Mouse (Mus musculus) midbrain, postnatal 0 days (tissue): ENCODE measurements around the gene Zan. TPM values are rescaled to one million over a fixed set of nuclear protein-coding genes. Genes with fewer than 3 reads are reported as not detected.
A peak's percentile ranks its signal among the peaks of the same experiment; 100 is the strongest.

Experiments
- ATAC-seq: fragments of 200-750 bp; cut with Nextera tagmentation; 2 replicates; pipeline ENCODE4 v1.8.0; 2017; ENCODE audit warnings: moderate number of reproducible peaks, mild to moderate bottlenecking, moderate TSS enrichment, moderate library complexity; ENCODE audit not compliant: low FRiP score
- DNase-seq: peaks from one replicate; pipeline ENCODE4 v3.0.0-alpha.2; 2015; ENCODE audit warnings: low spot score
- H3K27ac ChIP-seq: fragments of 300-500 bp; sonication (generic); 2 replicates; pipeline ENCODE4 v1.5.1; 2014; ENCODE audit warnings: low read depth, mild to moderate bottlenecking, low read length, mixed read lengths
- H3K27me3 ChIP-seq: fragments of 300-500 bp; sonication (generic); 2 replicates; pipeline ENCODE4 v1.6.1; 2014; ENCODE audit warnings: low read length, control low read depth, mixed read lengths; ENCODE audit not compliant: insufficient read depth
- H3K36me3 ChIP-seq: fragments of 300-500 bp; sonication (generic); 2 replicates; pipeline ENCODE4 v1.6.1; 2014; ENCODE audit warnings: low read length, control low read depth, mixed read lengths; ENCODE audit not compliant: insufficient read depth
- H3K4me1 ChIP-seq: fragments of 300-500 bp; sonication (generic); 2 replicates; pipeline ENCODE4 v1.6.1; 2014; ENCODE audit warnings: mild to moderate bottlenecking, control low read depth, antibody characterized with exemption, low read length, mixed read lengths; ENCODE audit not compliant: insufficient read depth
- H3K4me2 ChIP-seq: fragments of 300-500 bp; sonication (generic); 2 replicates; pipeline ENCODE4 v1.6.1; 2014; ENCODE audit warnings: low read depth, mild to moderate bottlenecking, low read length, mixed read lengths; ENCODE audit not compliant: poor library complexity, severe bottlenecking
- H3K4me3 ChIP-seq: fragments of 300-500 bp; sonication (generic); 2 replicates; pipeline ENCODE4 v1.5.1; 2014; ENCODE audit warnings: low read depth, mild to moderate bottlenecking, low read length, moderate library complexity
- H3K9ac ChIP-seq: fragments of 300-500 bp; sonication (generic); replicated peaks from 2 replicates; pipeline ENCODE4 v1.6.1; 2014; ENCODE audit warnings: mild to moderate bottlenecking, low read length, moderate library complexity, mixed read lengths; ENCODE audit not compliant: poor library complexity, severe bottlenecking
- H3K9me3 ChIP-seq: fragments of 300-500 bp; sonication (generic); 2 replicates; pipeline ENCODE4 v1.6.1; 2016; ENCODE audit warnings: low read length, control low read depth
- CTCF ChIP-seq: IDR thresholded peaks from 2 replicates; pipeline ENCODE4 v1.5.1; 2016; ENCODE audit warnings: antibody characterized with exemption, mild to moderate bottlenecking
- WGBS: fragments of 180-500 bp; shearing (Covaris S2); extraction: QIAGEN DNeasy Blood & Tissue Kit; methylation state at CpG from one replicate; pipeline ENCODE4 v1.1.7; 2014; 5-methylcytosine and 5-hydroxymethylcytosine counted together
- polyA plus RNA-seq: library from polyadenylated mRNA; unstranded; fragments of >200 nt; fragmentation: Nextera tagmentation; extraction: Ambion mirVana; gene quantifications from 2 replicates; pipeline ENCODE4 v1.2.1, GENCODE M21; 2015
- total RNA-seq: library from RNA; depleted of rRNA; stranded (reverse); fragments of >200 nt; gene quantifications from 2 replicates; pipeline ENCODE4 v1.2.3, GENCODE M21; 2014

The Zan gene
- total and polyA plus RNA-seq, 2 experiments from 2014 or later: 0.31 to 0.99 TPM

- WGBS: 64% methylated on average over 5 of the region's 5 CpGs
- no peak overlapping the region for H3K9ac ChIP-seq
- no peaks in the 10 kb centered on the region for H3K9me3 ChIP-seq
- no peak overlapping the region for H3K4me2 ChIP-seq
- no peaks in the 10 kb centered on the region for H3K36me3 ChIP-seq
- no peak overlapping the region for H3K4me3 ChIP-seq
- H3K4me1 ChIP-seq: no peaks in the 10 kb centered on the region
- no peak for ATAC-seq
- H3K27ac ChIP-seq: no peak overlapping the region
- TF ChIP-seq CTCF: no peak
- no peaks in the 10 kb centered on the region for H3K27me3 ChIP-seq
- DNase-seq: no peak
These were observed 4.5 kb downstream of the Zan start for GRCm38 (mm10) chr5:137472252-137472904.

DNA sequence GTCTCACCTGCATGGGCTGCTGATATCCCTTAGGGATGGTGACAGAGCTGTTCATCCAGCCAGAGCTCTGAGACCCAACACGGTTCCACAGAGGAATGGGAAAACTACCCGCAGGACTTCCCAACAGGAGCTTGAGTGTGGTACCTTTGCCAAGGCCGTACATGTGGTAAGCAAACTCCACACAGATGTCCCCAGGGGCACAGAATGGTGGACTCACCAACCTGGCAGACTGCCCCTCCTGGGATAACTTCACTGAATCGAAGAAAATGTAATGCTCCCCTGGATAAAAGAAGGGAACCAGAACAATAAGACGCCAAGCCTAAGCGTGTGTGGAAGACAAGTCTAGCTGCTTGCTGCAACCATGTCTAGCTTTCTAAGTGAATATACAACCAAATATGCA, 9.9 kb downstream of the Zan start:
- WGBS: 94% methylated on average over 6 of the region's 6 CpGs
- Histone ChIP-seq H3K4me3 (no peak overlapping the region), H3K9me3 (no peaks in the 10 kb centered on the region), H3K9ac (no peak overlapping the region), H3K4me1 (no peaks in the 10 kb centered on the region), H3K4me2 (no peak overlapping the region), H3K27ac (no peak overlapping the region), H3K27me3 (no peaks in the 10 kb centered on the region), H3K36me3 (no peaks in the 10 kb centered on the region)
- DNase-seq (no peak), ATAC-seq (no peak)
- no peak for TF ChIP-seq CTCF

GRCm38 (mm10) chr5:137465049-137465448, 11.8 kb downstream of the Zan start:
- peak; percentile 68 for TF ChIP-seq CTCF

GRCm38 (mm10) chr5:137455866-137456591, 20.8 kb downstream of the Zan start:
- no peaks in the 10 kb centered on the region for H3K27me3 ChIP-seq
- H3K4me2 ChIP-seq: no peak overlapping the region
- H3K9me3 ChIP-seq: no peaks in the 10 kb centered on the region
- no peak overlapping the region for H3K9ac ChIP-seq
- TF ChIP-seq CTCF: no peak
- no peak overlapping the region for H3K4me3 ChIP-seq
- no peaks in the 10 kb centered on the region for H3K36me3 ChIP-seq
- no peak overlapping the region for H3K27ac ChIP-seq
- H3K4me1 ChIP-seq: no peaks in the 10 kb centered on the region
- WGBS: 73% methylated on average over 7 of the region's 7 CpGs
- ATAC-seq (no peak), DNase-seq (no peak)

More at GRCm38 (mm10) chr5:137465049-137465448, 11.8 kb downstream of the Zan start:
- WGBS: 53% methylated on average over 3 of the region's 3 CpGs
- no peak overlapping the region for H3K4me3 ChIP-seq
- ATAC-seq (no peak), DNase-seq (peak; percentile 53)
- no peaks in the 10 kb centered on the region for H3K4me1 ChIP-seq
- H3K27me3 ChIP-seq: no peaks in the 10 kb centered on the region
- no peak overlapping the region for H3K27ac ChIP-seq
- H3K4me2 ChIP-seq: no peak overlapping the region
- no peaks in the 10 kb centered on the region for H3K9me3 ChIP-seq
- H3K36me3 ChIP-seq: no peaks in the 10 kb centered on the region
- H3K9ac ChIP-seq: no peak overlapping the region

GRCm38 (mm10) chr5:137455206-137455605, 21.7 kb downstream of the Zan start:
- H3K4me3 ChIP-seq: no peak overlapping the region
- no peaks in the 10 kb centered on the region for H3K4me1 ChIP-seq
- H3K36me3 ChIP-seq: no peaks in the 10 kb centered on the region
- DNase-seq (no peak), ATAC-seq (no peak)
- H3K9me3 ChIP-seq: no peaks in the 10 kb centered on the region
- H3K27ac ChIP-seq: no peak overlapping the region
- H3K9ac ChIP-seq: no peak overlapping the region
- H3K27me3 ChIP-seq: no peaks in the 10 kb centered on the region
- H3K4me2 ChIP-seq: no peak overlapping the region
- TF ChIP-seq CTCF: no peak
- WGBS: 84% methylated on average over 6 of the region's 6 CpGs

DNA sequence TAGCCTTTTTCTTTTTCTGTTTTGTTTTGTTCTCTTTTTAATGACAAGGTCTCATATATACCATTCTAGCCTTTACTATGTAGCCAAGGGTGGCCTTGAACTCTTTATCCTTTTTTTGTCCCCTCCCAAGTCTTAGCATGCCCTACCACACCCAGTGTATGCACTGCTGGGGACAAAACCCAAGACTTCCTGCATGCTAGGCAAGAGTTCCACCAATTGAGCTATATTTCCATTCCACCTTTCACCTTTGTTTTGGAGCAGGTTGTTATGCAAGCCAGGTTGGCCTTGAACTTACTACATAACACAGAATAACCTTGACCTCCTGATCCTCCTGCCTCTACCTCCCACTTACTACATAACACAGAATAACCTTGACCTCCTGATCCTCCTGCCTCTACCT, 31.3 kb downstream of the Zan start:
- Histone ChIP-seq H3K36me3 (no peaks in the 10 kb centered on the region), H3K9ac (no peak overlapping the region), H3K4me2 (no peak overlapping the region), H3K4me3 (no peak overlapping the region), H3K9me3 (no peaks in the 10 kb centered on the region), H3K4me1 (no peaks in the 10 kb centered on the region), H3K27me3 (no peaks in the 10 kb centered on the region), H3K27ac (no peak overlapping the region)
- no peak for TF ChIP-seq CTCF
- ATAC-seq: no peak
- no peak for DNase-seq
